Mouse (Mus musculus) spleen, adult 2 months (tissue): Measurements from ENCODE around the gene Reep1.

Source experiments
- CTCF ChIP-seq: fragments of 200-500 bp; IDR thresholded peaks from 2 replicates; pipeline ENCODE4 v1.5.1; 2011; ENCODE audit warnings: mild to moderate bottlenecking, inconsistent platforms; ENCODE audit not compliant: insufficient read depth, insufficient read length, insufficient replicate concordance; ENCODE audit errors: extremely low read depth
- POLR2A ChIP-seq: fragments of 200-500 bp; IDR thresholded peaks from 2 replicates; pipeline ENCODE4 v1.6.1; 2011; ENCODE audit warnings: low read depth, low read length, inconsistent platforms

- TF ChIP-seq CTCF (no peak), POLR2A (no peak)
Observed at GRCm38 (mm10) chr6:71760073-71760472, 52.7 kb downstream of the Reep1 start.
